Mouse (Mus musculus): ENCODE measurements around the gene Defb28.

Defb28 gene

GRCm38 (mm10) chr2:152569881-152570280, 51.8 kb downstream of the Defb28 start:
- no peak for DNase-seq

DNA sequence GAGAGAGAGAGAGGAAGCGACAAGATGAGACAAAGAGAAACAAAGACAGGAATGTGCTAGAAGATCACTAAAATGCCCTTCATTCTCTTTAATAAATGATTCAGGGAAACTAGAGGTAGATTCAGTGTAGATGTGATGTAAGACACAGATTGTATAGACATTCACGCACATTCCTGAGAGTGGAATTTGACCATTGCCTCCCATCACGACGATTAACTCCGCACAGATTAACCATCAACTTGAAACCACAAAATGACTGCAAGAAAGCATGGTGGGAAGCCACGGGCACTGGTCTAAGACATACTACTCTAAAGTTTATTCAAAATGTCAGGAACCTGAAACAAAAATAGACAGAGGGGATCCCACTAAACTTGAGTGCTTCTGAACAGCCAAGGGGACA, 52.3 kb downstream of the Defb28 start:
- DNase-seq, result no peak

Measured in cerebellum, adult 9-11 months (tissue).